Mouse (Mus musculus) thymus, adult 2 months (tissue): ENCODE measurements around the gene Spns1. TPM values are rescaled to one million over a fixed set of nuclear protein-coding genes. Genes with fewer than 3 reads are reported as not detected.

Experiments
- DNase-seq: peaks from one replicate; pipeline ENCODE4 v3.0.0; 2021
- H3K27ac ChIP-seq: fragments of 200-500 bp; 2 replicates; pipeline ENCODE4 v1.5.1; 2012; ENCODE audit warnings: low read length, control low read depth; ENCODE audit not compliant: control insufficient read depth, insufficient read depth
- H3K27me3 ChIP-seq: fragments of 200-500 bp; 2 replicates; pipeline ENCODE4 v1.6.1; 2012; ENCODE audit warnings: mild to moderate bottlenecking, low read length, moderate library complexity, mixed read lengths; ENCODE audit not compliant: control insufficient read depth, insufficient read depth
- H3K36me3 ChIP-seq: fragments of 200-500 bp; 2 replicates; pipeline ENCODE4 v1.6.1; 2012; ENCODE audit warnings: mild to moderate bottlenecking, low read length, moderate library complexity; ENCODE audit not compliant: control insufficient read depth, insufficient read depth
- H3K4me1 ChIP-seq: fragments of 200-500 bp; replicated peaks from 2 replicates; pipeline ENCODE4 v1.6.1; 2012; ENCODE audit warnings: low read length; ENCODE audit not compliant: control insufficient read depth, insufficient read depth
- H3K4me3 ChIP-seq: fragments of 200-500 bp; 2 replicates; pipeline ENCODE4 v1.5.1; 2012; ENCODE audit warnings: mild to moderate bottlenecking, low read length, control low read depth, moderate library complexity; ENCODE audit not compliant: control insufficient read depth, insufficient read depth
- CTCF ChIP-seq: fragments of 200-500 bp; IDR thresholded peaks from 2 replicates; pipeline ENCODE4 v1.5.1; 2012; ENCODE audit warnings: mild to moderate bottlenecking, control low read depth, low read length, moderate library complexity, borderline replicate concordance; ENCODE audit not compliant: control insufficient read depth, poor library complexity, insufficient read depth; ENCODE audit errors: extremely low read depth
- POLR2A ChIP-seq: fragments of 200-500 bp; IDR thresholded peaks from 2 replicates; pipeline ENCODE4 v1.6.1; 2012; ENCODE audit warnings: mild to moderate bottlenecking, low read length, control low read depth, moderate library complexity; ENCODE audit not compliant: control insufficient read depth, poor library complexity, insufficient read depth; ENCODE audit errors: extremely low read depth
- WGBS: fragments of 180-500 bp; shearing (Covaris S2); methylation state at CpG from one replicate; pipeline ENCODE4 v1.1.7; 2018; 5-methylcytosine and 5-hydroxymethylcytosine counted together
- polyA plus RNA-seq: library from polyadenylated mRNA; depleted of rRNA; stranded (reverse); fragments of >200 nt; gene quantifications from 2 replicates; pipeline ENCODE4 v1.2.3, GENCODE M21; 2012

The Spns1 gene
- polyA plus RNA-seq, 1 experiment: 489 TPM

- no peak for TF ChIP-seq POLR2A
- no peak for TF ChIP-seq CTCF
- DNase-seq: no peak
These were observed 31.7 kb downstream of the Spns1 start for GRCm38 (mm10) chr7:126345557-126345956.

GRCm38 (mm10) chr7:126340896-126341295, 36.4 kb downstream of the Spns1 start:
- H3K27me3 ChIP-seq: no peaks in the 10 kb centered on the region
- DNase-seq: no peak
- H3K4me3 ChIP-seq: no peak overlapping the region
- no peaks in the 10 kb centered on the region for H3K36me3 ChIP-seq
- H3K4me1 ChIP-seq: peaks cover 54% of the 10 kb centered on the region
- H3K27ac ChIP-seq: peak overlapping the region; percentile 98
- 8% methylated on average over 6 of the region's 6 CpGs for WGBS
- TF ChIP-seq POLR2A (no peak), CTCF (no peak)

More at GRCm38 (mm10) chr7:126345557-126345956, 31.7 kb downstream of the Spns1 start:
- Histone ChIP-seq H3K36me3 (no peaks in the 10 kb centered on the region), H3K27ac (no peak overlapping the region), H3K4me3 (no peak overlapping the region), H3K27me3 (no peaks in the 10 kb centered on the region), H3K4me1 (peaks cover 29% of the 10 kb centered on the region)
- 85% methylated on average over 3 of the region's 3 CpGs for WGBS

DNA sequence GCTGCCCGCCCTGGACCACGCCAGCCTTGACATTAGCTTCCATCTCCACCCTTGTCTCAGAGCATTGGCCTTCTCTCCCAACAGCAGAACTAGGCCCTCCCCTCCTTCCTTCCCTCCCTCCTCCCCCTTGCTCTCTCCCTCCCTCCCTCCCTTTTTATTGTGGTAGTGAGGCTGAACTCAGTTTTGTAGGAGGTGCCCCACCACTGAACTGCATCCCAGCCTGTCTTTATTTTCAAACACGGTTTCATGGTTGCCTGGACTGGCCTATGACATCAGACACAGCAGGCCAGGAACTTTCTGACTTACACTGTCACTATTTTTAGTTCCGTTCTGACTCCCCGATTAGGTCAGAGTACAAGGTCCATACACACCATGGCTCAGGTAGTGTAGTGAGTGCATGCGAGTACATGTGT, 37.0 kb downstream of the Spns1 start:
- TF ChIP-seq CTCF (no peak), POLR2A (no peak)
- Histone ChIP-seq H3K36me3 (no peaks in the 10 kb centered on the region), H3K27ac (peak overlapping the region; percentile 98), H3K4me3 (no peak overlapping the region), H3K27me3 (no peaks in the 10 kb centered on the region), H3K4me1 (peaks cover 48% of the 10 kb centered on the region)
- WGBS: 10% methylated on average over 6 of the region's 6 CpGs
- no peak for DNase-seq

DNA sequence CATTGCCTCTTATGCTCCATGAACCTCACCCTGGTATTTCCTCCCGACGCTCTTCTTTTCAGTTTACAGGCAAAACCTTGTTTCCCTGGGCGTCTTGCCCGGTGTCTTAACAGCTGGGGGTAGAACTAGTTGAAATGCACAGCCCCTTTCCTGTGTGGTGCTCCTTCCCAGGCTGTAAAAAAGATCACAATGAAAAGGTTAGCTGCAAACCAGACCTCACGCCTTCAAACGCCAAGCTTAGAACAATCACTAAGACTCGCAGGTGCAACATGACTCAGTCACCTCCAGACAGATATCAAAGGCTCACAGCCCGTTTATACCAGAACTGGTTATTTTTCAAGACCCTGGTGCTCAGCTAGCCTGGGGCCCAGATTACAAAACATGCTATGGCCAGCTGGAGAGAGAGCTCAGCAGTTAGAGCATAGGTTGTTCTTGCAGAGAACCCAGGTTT, 37.7 kb downstream of the Spns1 start:
- peak overlapping the region; percentile 98 for H3K27ac ChIP-seq
- H3K27me3 ChIP-seq: no peaks in the 10 kb centered on the region
- 6% methylated on average over 8 of the region's 8 CpGs for WGBS
- TF ChIP-seq CTCF (no peak), POLR2A (no peak)
- H3K4me1 ChIP-seq: peaks cover 42% of the 10 kb centered on the region
- peak; percentile 64 for DNase-seq
- H3K36me3 ChIP-seq: no peaks in the 10 kb centered on the region
- peak overlapping the region; percentile 5; the same call in 1 of the 2 replicates for H3K4me3 ChIP-seq

DNA sequence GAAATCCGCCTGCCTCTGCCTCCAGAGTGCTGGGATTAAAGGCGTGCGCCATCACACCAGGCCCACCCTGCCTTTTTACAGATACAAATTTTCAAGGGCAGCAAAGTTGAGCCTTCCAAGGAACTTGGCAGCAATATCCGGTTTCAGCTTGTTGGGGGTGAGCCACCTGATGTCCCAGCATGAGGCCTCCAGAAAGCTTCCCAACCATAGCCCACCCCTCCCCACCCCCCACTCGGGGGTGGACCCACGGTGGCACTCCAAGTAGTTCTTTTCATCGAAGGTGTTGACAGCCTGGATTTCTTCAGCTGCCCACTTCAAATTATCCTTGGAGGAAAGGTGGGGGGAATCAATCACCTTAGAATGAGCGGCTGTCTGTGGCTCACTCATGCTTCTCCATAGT, 38.3 kb downstream of the Spns1 start:
- Histone ChIP-seq H3K4me1 (peaks cover 39% of the 10 kb centered on the region), H3K27me3 (no peaks in the 10 kb centered on the region), H3K4me3 (peak overlapping the region; percentile 5; the same call in 1 of the 2 replicates), H3K27ac (peak overlapping the region; percentile 98), H3K36me3 (no peaks in the 10 kb centered on the region)
- TF ChIP-seq POLR2A (no peak), CTCF (no peak)
- WGBS: 74% methylated on average over 8 of the region's 8 CpGs
- DNase-seq: no peak

- no peaks in the 10 kb centered on the region for H3K27me3 ChIP-seq
- WGBS: 95% methylated on average over 1 of the region's 1 CpGs
- H3K4me1 ChIP-seq: peaks cover 37% of the 10 kb centered on the region
- no peak overlapping the region for H3K4me3 ChIP-seq
- TF ChIP-seq POLR2A: no peak
- TF ChIP-seq CTCF: no peak
- no peak for DNase-seq
- H3K36me3 ChIP-seq: no peaks in the 10 kb centered on the region
- no peak overlapping the region for H3K27ac ChIP-seq
These were observed 41.7 kb downstream of the Spns1 start for GRCm38 (mm10) chr7:126335556-126335955.

GRCm38 (mm10) chr7:126332691-126333090, 44.6 kb downstream of the Spns1 start:
- 95% methylated on average over 3 of the region's 3 CpGs for WGBS
- Histone ChIP-seq H3K4me1 (peaks cover 17% of the 10 kb centered on the region), H3K27me3 (no peaks in the 10 kb centered on the region), H3K36me3 (no peaks in the 10 kb centered on the region), H3K4me3 (no peak overlapping the region), H3K27ac (no peak overlapping the region)
- TF ChIP-seq POLR2A (no peak), CTCF (no peak)
- no peak for DNase-seq
